Mouse (Mus musculus) testis, adult 10 weeks (tissue): ENCODE data around the gene Cetn3. TPM values are rescaled to one million over a fixed set of nuclear protein-coding genes. Genes with fewer than 3 reads are reported as not detected.

ENCODE experiments used
- polyA plus RNA-seq: library from polyadenylated mRNA; stranded (reverse); fragments of 350-450 nt; fragmentation: Illumina TruSeq; extraction: RNeasy Lipid Tissue Mini Kit (QIAGEN cat#74804); gene quantifications from one replicate; pipeline ENCODE4 v1.2.3, GENCODE M21; 2014; ENCODE audit warnings: low read depth, low replicate concordance

Gene Cetn3
- 518 TPM for polyA plus RNA-seq

GRCm38 (mm10) chr13:81782971-81783404 is at the start of gene Cetn3:
TSS of gene Cetn3 (plus strand) at chr13:81783077.

Other genes starting within 250 kb of the Cetn3 start
- 10.0 TPM for gene Adgrv1, start 149.9 kb upstream of the Cetn3 start, polyA plus RNA-seq
- 20.1 TPM for gene Lysmd3, start 125.4 kb upstream of the Cetn3 start, polyA plus RNA-seq
- gene Polr3g, start 72.1 kb upstream of the Cetn3 start, polyA plus RNA-seq = 34.3 TPM
- gene Mblac2, start 71.7 kb upstream of the Cetn3 start, polyA plus RNA-seq = 8.8 TPM